Mouse (Mus musculus): ENCODE data around the gene Slc44a3.
A peak's percentile ranks its signal among the peaks of the same experiment; 100 is the strongest.

Slc44a3 gene

GRCm38 (mm10) chr3:121532176-121532575, at the start of gene Slc44a3:
Slc44a3 (minus strand) TSS chr3:121532404.
- peak; percentile 13 to 21 for DNase-seq

DNA sequence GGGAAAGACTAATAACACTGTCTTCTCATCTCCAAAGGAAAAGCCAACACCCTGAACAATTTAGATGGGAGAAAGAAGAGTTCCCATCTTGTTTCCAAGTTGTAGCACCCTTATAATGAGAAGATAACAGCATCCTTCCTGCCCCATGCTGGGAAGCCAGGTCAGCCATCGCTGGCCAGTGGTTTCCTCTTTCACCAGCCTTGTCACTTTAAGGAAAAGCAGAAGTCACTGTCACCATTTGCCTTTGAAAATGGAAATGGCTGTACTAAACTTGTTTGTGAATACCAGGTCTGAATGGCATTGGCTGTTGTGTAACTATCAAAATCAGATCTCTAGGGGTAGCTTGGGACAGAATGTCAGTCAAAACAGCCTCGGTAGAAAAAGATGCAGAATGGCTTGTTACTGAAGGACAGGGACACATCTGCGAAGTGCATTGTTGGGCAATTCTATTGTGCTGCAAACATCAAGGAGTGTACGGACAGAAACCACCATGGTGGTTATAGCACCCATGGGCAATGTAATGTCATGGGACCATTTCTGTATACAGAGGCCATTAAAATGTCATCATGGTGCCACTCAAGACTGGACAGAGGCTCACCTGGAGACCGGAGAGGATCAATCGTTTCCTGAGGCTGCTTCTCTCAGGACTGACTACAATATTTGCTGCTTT, 47.8 kb upstream of the Slc44a3 start:
- DNase-seq = no peak

- no peak for DNase-seq
Observed at GRCm38 (mm10) chr3:121579402-121579801, 47.2 kb upstream of the Slc44a3 start.

DNA sequence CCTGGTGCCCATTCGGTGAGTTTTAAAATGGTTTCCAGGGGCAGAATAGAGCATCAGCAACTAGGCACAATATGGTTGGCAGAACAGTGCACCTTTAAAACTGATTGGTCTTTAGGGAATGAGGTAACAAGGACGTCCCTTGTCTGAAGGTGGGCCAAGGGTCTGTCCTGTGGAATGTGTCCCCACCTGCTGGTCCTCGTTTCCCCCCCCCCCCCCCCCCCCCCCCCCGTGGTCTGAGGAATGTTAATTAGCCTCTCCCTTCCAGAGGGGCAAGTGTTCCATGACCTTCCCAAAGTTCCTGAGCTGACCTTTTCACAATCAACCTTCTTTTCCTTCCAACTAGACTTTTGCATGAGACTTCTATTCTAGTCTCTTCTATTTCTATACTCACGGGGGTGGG, 46.5 kb upstream of the Slc44a3 start:
- no peak for DNase-seq

- no peak for DNase-seq
Observed at GRCm38 (mm10) chr3:121577641-121578040, 45.4 kb upstream of the Slc44a3 start.

- no peak for DNase-seq
Observed at GRCm38 (mm10) chr3:121577032-121577591, 44.9 kb upstream of the Slc44a3 start.

- no peak for DNase-seq
Observed at GRCm38 (mm10) chr3:121576367-121576766, 44.2 kb upstream of the Slc44a3 start.

DNA sequence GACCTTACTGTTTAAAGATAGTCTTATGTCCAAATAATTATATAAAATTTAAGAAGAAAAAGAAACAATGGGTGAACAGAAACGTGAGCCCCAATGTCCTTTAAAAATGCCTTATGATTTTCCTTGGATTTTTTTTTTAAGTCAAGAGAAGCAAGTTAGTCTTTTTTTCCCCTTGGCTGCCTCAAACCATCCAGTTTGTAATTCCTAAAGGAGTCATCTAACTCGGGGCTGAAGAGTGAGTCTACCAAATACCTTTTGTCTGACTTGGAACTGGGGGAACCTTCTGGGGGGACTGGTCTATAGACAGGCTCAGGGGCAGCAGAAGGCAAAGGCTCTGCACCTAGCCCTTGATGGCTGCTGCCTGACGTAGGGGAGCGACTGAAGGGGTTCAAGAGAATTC, 42.2 kb upstream of the Slc44a3 start:
- DNase-seq = no peak

DNA sequence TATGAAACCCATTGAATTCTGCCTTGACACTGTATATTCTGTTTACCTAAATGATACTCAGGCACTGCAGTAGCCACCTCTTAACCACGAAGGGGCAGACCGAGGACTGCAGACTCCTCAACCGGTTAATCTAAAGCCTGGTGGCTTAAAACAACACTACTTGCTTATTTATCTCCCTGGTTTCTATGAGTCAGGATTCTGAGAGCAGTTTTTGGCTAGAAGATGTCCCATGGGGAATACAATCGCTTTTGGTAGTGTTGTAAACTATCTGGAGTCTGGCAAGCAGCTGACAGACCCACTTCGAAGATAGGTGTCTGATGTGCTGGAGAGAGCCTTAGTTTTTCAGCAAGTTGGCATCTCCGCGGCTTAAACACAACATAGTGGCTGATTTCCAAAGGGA, 41.7 kb upstream of the Slc44a3 start:
- DNase-seq = no peak

DNA sequence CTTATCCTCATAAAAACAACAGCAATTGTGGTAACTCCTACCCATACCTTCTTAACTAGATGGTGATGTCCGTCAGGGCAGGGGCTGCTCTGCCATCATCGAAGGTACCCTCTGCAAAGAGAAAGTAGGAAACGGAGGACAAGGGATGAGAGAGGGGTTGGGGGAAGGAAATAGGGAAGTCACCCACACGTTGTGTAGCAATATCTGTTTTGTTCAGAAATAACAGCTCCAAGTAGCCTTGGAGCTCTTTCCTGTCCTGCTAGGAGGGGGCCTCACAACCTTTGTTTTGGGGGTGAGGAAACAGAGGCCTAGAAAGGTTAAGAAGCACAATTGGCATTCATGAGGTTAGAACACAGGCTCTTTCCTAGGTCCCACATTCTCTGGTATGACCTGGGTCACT, 39.3 kb upstream of the Slc44a3 start:
- no peak for DNase-seq

GRCm38 (mm10) chr3:121570623-121571022, 38.4 kb upstream of the Slc44a3 start:
- no peak for DNase-seq

GRCm38 (mm10) chr3:121569767-121570166, 37.6 kb upstream of the Slc44a3 start:
- DNase-seq = no peak

DNA sequence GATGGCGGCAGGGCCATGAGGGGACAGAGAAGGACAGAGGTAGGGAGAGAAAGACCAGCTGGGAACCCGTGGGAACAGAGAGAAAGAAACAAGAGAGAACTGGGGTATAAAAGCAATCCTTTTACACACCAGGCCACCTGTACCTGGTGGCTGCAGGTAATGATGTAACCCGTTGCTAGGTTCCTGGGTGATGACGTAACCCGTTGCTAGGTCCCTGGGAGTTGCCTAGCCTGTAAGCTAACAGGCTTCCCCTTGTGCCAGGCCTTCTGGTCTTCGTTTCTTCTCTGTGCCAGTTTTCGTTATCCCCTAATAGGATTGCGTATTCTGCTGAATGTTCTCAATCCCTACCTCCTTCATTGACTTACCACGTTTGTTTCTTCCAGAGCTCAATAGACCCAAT, 36.8 kb upstream of the Slc44a3 start:
- DNase-seq = no peak

GRCm38 (mm10) chr3:121567904-121568303, 35.7 kb upstream of the Slc44a3 start:
- DNase-seq = no peak

GRCm38 (mm10) chr3:121567337-121567900, 35.2 kb upstream of the Slc44a3 start:
- no peak for DNase-seq

DNA sequence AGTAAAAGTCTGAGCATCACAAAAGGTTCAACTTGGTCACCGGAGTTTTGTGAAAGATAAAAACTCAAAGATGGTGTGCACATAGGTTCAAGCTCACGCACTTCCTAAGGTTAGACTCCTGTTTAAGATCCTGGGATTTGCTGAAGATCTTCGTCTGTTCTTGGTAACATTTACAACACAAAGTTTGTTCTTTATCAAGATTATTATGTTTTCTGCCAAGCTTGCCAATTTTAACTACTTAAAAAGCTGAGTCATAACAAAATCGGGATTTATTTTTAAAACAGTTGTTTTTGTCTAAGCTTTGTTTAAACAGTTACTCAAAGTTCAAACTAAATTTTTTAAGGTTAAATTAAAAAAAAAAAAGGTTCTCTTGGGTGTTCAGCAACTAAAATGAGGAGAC, 34.7 kb upstream of the Slc44a3 start:
- no peak for DNase-seq

- DNase-seq = no peak
Observed at GRCm38 (mm10) chr3:121561803-121562202, 29.6 kb upstream of the Slc44a3 start.

GRCm38 (mm10) chr3:121560115-121560865, 28.1 kb upstream of the Slc44a3 start:
- no peak for DNase-seq

DNA sequence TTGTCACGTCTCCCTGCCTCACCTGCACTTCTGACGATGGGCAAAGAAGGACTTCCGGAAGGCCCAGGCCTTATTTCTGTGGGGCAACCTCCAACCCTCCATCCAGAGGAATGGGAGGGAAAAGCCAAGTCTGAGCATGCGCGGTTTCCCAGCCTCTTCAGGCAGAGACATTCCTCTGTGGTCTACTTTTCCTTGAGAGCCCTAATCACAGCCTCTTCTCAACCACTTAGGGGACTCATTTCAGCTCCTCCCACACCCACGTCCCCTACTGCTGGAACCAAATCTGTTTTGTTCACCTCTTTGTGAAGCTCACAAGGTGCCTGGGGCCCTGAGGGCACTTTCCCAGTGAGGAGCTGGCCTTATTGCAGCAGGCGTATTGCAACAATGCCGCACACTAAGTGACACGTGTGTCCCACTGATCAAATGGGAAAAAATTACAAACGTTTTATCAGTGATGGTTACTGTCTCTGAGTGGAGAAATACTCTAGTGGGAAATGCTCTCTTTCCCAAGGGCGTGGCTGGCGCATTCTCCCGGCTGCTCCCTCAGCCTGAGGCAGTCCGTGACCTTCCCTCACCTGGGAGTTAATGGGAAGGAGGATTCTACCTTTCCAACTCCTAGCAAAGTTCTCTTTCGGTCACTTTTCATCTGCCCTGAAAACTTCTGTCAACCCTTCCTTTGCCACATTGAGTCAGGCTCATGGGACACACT, 27.4 kb upstream of the Slc44a3 start:
- DNase-seq = no peak

GRCm38 (mm10) chr3:121558861-121559260, 26.7 kb upstream of the Slc44a3 start:
- no peak for DNase-seq

DNA sequence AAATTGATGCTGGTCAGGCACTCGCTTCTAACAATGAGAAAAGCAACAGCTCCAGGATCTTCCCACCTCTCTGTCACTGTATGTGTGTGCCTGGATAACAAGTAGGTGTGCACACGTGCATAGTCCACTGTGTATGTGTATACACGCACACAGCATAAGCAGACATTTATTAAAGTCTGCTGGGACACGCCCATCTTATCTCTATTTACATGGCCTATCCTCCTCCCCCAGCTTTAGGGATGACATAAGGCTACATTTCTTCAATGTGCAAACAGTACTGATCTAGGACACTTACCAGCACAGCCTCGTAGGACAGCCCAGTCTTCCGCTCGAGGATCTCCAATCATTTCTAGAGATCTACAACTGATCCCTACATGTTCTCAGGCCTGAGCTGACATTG, 24.1 kb upstream of the Slc44a3 start:
- DNase-seq = no peak

- no peak for DNase-seq
Observed at GRCm38 (mm10) chr3:121553294-121553693, 21.1 kb upstream of the Slc44a3 start.

- no peak for DNase-seq
Observed at GRCm38 (mm10) chr3:121552723-121553122, 20.5 kb upstream of the Slc44a3 start.

Data from B cell, adult 2 months (primary cell).